Mouse (Mus musculus): ENCODE data around the gene Ak6.

DNA sequence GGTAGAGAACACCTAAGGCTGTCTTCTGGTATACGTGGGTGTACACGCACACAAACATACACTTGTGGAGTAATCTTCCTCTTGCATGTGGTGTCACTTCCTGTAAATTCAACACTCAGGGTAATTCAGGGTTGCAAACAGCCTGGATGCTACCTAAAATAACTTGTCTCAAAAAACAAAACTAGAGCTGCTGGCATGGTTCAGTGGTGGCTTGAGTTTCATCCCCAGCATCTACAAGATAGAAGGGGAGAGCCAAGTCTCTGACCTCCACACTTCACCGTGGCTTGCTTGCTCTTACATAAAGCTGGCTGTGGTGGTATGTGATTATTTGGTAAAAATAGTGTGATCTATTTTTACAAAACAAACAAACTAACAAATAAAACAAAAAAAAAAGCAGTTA is 46.8 kb downstream of the Ak6 start:
- TF ChIP-seq CTCF (IDR thresholded peaks at IDR 0.05; ENCODE audit: low read depth) (no peak), EP300 (IDR thresholded peaks at IDR 0.05; ENCODE audit: low read depth) (no peak)
